Mouse (Mus musculus): ENCODE data around the gene Tmem219.

- no peak for TF ChIP-seq CTCF (IDR thresholded peaks at IDR 0.05; ENCODE audit: low read depth, low read length)
- no peak for TF ChIP-seq POLR2A (IDR thresholded peaks at IDR 0.05; ENCODE audit: borderline replicate concordance, low read depth, low read length)
Measured at GRCm38 (mm10) chr7:126883731-126884181, 39.0 kb downstream of the Tmem219 start.
